Mouse (Mus musculus): ENCODE measurements at regions not wholly inside any gene's neighbourhood (a gene's known extent, or its start where the extent isn't known, plus 50 kb on each side); places are given as distances from the start of the nearest gene placed in this dataset.

- TF ChIP-seq CTCF (IDR thresholded peaks at IDR 0.05) (no peak), EP300 (IDR thresholded peaks at IDR 0.05) (no peak)
Observed at GRCm38 (mm10) chr2:12765336-12765735, 158.5 kb upstream of the Pter start.
